Comparison of ENCODE assay signal across 8 mouse cellular contexts in the genomic region with DNA sequence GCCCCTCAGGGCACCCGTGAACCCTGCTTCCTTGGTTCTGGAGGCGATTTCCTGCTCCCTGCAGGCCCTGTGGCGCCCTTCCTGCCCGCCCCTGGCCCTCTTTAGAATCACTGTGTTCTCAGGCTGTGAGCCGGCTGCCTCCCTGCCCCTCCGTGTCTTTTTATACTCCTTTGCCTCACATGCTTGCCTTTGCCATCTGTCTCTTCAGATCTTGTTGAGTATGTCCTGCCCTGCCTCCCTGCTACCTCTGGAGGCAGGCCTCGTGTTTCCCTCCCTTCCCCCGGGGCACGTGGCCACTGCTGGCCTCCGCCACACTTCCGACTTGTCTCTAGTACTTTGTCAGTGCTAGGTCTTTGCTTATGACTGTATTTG. TPM values are rescaled to one million over a fixed set of nuclear protein-coding genes. Genes with fewer than 3 reads are reported as not detected.
DNase-seq lines count a peak whose midpoint lies in the region; ATAC-seq and TF ChIP-seq lines count a peak whose summit lies in the region.

No protein-coding gene starts in this region.

- H3K4me1 ChIP-seq in hindbrain, embryonic 16.5 days (ENCODE audit: control insufficient read depth, insufficient read depth, low read depth, low read length) = peaks cover 58% of the 10 kb centered on the region
- H3K4me1 ChIP-seq in liver, postnatal 0 days (ENCODE audit: insufficient read depth) = peaks cover 25% of the 10 kb centered on the region
- H3K4me1 ChIP-seq in stomach, postnatal 0 days (replicated peaks; ENCODE audit: control insufficient read depth, insufficient read depth) = peaks cover 16% of the 10 kb centered on the region

- no peak for TF ChIP-seq EP300 in liver, postnatal 0 days (IDR thresholded peaks at IDR 0.05; ENCODE audit: low read depth)
- TF ChIP-seq EP300 in stomach, postnatal 0 days (optimal IDR thresholded peaks at IDR 0.05) = no peak

- H3K9me3 ChIP-seq in hindbrain, embryonic 16.5 days (ENCODE audit: control insufficient read depth, low read length) = no peaks in the 10 kb centered on the region
- no peaks in the 10 kb centered on the region for H3K9me3 ChIP-seq in liver, postnatal 0 days (ENCODE audit: low read length)
- no peaks in the 10 kb centered on the region for H3K9me3 ChIP-seq in stomach, postnatal 0 days (ENCODE audit: control insufficient read depth, low read length)

- peak overlapping the region; percentile 44 for H3K9ac ChIP-seq in hindbrain, embryonic 16.5 days (ENCODE audit: low read depth, low read length)
- H3K9ac ChIP-seq in liver, postnatal 0 days (replicated peaks) = no peak overlapping the region
- H3K9ac ChIP-seq in stomach, postnatal 0 days (ENCODE audit: low read length) = no peak overlapping the region

- DNase-seq in adrenal gland, adult 2 months = peak; percentile 48
- no peak for DNase-seq in adrenal gland, postnatal 4 days (ENCODE audit: low spot score in 2 of 2)
- peak; percentile 66 to 68 for DNase-seq in right cerebral cortex, adult 2 months (ENCODE audit: low spot score in 2 of 2)
- DNase-seq in right cerebral cortex, postnatal 25 days = no peak
- no peak for DNase-seq in liver, postnatal 0 days
- no peak for DNase-seq in stomach, postnatal 0 days (ENCODE audit: low spot score)
- DNase-seq in urinary bladder, postnatal 25 days (ENCODE audit: low spot score) = no peak

- H3K36me3 ChIP-seq in hindbrain, embryonic 16.5 days (ENCODE audit: control insufficient read depth, insufficient read depth, low read length) = no peaks in the 10 kb centered on the region
- H3K36me3 ChIP-seq in liver, postnatal 0 days (replicated peaks; ENCODE audit: insufficient read depth, low read length) = peaks cover 12% of the 10 kb centered on the region; the same call in 1 of the 2 replicates
- 0 out of 2 replicates have a peak, but pooled peaks cover 11% of the 10 kb centered on the region for H3K36me3 ChIP-seq in stomach, postnatal 0 days (ENCODE audit: control insufficient read depth, insufficient read depth, low read length)

- H3K4me3 ChIP-seq in hindbrain, embryonic 16.5 days (ENCODE audit: low read length) = no peak overlapping the region
- no peak overlapping the region for H3K4me3 ChIP-seq in liver, postnatal 0 days (ENCODE audit: low read depth, low read length)
- H3K4me3 ChIP-seq in stomach, postnatal 0 days (ENCODE audit: low read depth, low read length) = no peak overlapping the region

- no peak for ATAC-seq in hindbrain, embryonic 16.5 days
- ATAC-seq in liver, postnatal 0 days = no peak
- no peak for ATAC-seq in stomach, postnatal 0 days (ENCODE audit: low FRiP score, low TSS enrichment)

- peak overlapping the region; percentile 5 for H3K4me2 ChIP-seq in hindbrain, embryonic 16.5 days (ENCODE audit: low read length)
- no peak overlapping the region for H3K4me2 ChIP-seq in liver, postnatal 0 days (ENCODE audit: low read depth, low read length)
- H3K4me2 ChIP-seq in stomach, postnatal 0 days (replicated peaks; ENCODE audit: low read depth) = no peak overlapping the region

- H3K27ac ChIP-seq in hindbrain, embryonic 16.5 days (ENCODE audit: low read depth, low read length) = 0 out of 2 replicates have a peak overlapping the region, but pooled peaks have one; percentile 9
- H3K27ac ChIP-seq in liver, postnatal 0 days (ENCODE audit: low read depth) = 0 out of 2 replicates have a peak overlapping the region, but pooled peaks have one; percentile 22
- H3K27ac ChIP-seq in stomach, postnatal 0 days (replicated peaks) = peak overlapping the region; percentile 13; the same call in 1 of the 2 replicates

- no peaks in the 10 kb centered on the region for H3K27me3 ChIP-seq in hindbrain, embryonic 16.5 days (replicated peaks; ENCODE audit: control insufficient read depth, insufficient read depth, low read length)
- no peaks in the 10 kb centered on the region for H3K27me3 ChIP-seq in liver, postnatal 0 days (ENCODE audit: insufficient read depth, low read length)
- H3K27me3 ChIP-seq in stomach, postnatal 0 days (ENCODE audit: control insufficient read depth, insufficient read depth, low read length) = no peaks in the 10 kb centered on the region

- WGBS in hindbrain, embryonic 16.5 days = 27% methylated on average over 11 of the region's 11 CpGs
- 59% methylated on average over 11 of the region's 11 CpGs for WGBS in liver, postnatal 0 days (ENCODE audit: insufficient replicate concordance)
- WGBS in stomach, postnatal 0 days = 49% methylated on average over 11 of the region's 11 CpGs

- TF ChIP-seq CTCF in liver, postnatal 0 days (IDR thresholded peaks at IDR 0.05; ENCODE audit: low read depth) = no peak
- TF ChIP-seq CTCF in stomach, postnatal 0 days (IDR thresholded peaks at IDR 0.05; ENCODE audit: low read depth) = no peak

RNA-seq across cellular contexts. Expression of gene Sec14l1, which starts 6.2 kb away (rescaled TPM):
- total RNA-seq in adrenal gland, adult 2 months (2021) = 100 to 1,000 TPM; 117 to 175 TPM
- 140 and 161 TPM in 2 replicates for polyA plus RNA-seq in adrenal gland, adult 2 months (2012; rRNA removed)
- total RNA-seq in adrenal gland, postnatal 4 days (2021) = 100 to 1,000 TPM; 171 to 174 TPM
- 53.9 and 63.4 TPM in 2 replicates for polyA plus RNA-seq in hindbrain, embryonic 16.5 days (2015; fragmentation: Nextera tagmentation; extraction: Ambion mirVana)
- polyA plus RNA-seq in liver, postnatal 0 days (2015; fragmentation: Nextera tagmentation; extraction: Ambion mirVana) = 8.2 and 9.2 TPM in 2 replicates
- 28.4 and 30.5 TPM in 2 replicates for polyA plus RNA-seq in stomach, postnatal 0 days (2015; fragmentation: Nextera tagmentation; extraction: Ambion mirVana)

Comparison
In these comparisons a context has a peak if more than half of its experiments do, and no peak if none do; other contexts are left out.
1. DNase-seq: peak in adrenal gland, adult 2 months (single experiment) and right cerebral cortex, adult 2 months (2 of 2); none in adrenal gland, postnatal 4 days (0 of 2), right cerebral cortex, postnatal 25 days (single experiment), liver, postnatal 0 days (single experiment), stomach, postnatal 0 days (single experiment) and urinary bladder, postnatal 25 days (single experiment).
2. Peak in every context shown above with its lines, with median percentiles within 50 percentile points of each other: H3K27ac ChIP-seq.